Mouse (Mus musculus): ENCODE measurements around the gene Gm28230. TPM values are rescaled to one million over a fixed set of nuclear protein-coding genes. Genes with fewer than 3 reads are reported as not detected.

Gene Gm28230
- polyA plus RNA-seq, 1 experiment from 2014 or later: 0.55 TPM

DNA sequence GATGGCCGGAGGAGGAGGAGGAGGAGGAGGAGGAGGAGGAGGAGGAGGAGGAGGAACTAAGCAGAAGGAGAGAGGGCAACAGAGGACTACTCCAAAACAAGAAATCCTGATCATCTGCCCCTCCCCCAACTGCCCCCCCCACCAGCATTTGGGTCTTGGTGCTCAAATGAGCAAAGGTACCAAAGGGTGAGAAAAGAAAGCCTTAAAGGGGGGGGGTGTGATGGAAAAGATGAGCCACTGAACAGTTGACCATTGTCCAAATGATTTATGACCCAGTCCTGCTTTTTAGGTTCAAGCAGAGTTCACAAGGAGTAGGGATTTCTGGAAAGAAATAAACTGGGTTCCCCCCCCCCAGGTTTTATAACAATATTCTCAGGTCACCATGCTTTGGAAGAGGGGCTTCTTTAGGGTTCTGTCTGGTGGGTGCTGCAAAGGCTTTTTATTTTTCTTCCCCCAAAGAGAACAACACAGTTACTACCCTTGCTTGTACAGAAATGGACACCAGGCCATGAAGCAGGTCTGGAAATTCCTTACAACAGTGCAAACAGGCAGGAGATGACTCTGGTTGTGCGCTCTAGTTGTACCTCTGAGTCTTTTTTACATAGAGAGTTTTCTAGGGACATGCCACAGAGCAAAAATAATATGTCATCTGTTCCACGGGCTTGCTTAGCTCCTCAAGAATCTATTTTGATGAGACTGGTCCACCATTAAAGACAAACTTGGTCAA, 14.9 kb downstream of the Gm28230 start:
- no peak overlapping the region for H3K4me2 ChIP-seq (replicated peaks)
- H3K9me3 ChIP-seq: no peaks in the 10 kb centered on the region
- ATAC-seq: 0 out of 2 replicates have a peak, but pooled peaks have one; percentile 2
- H3K27ac ChIP-seq: no peak overlapping the region
- peaks cover 12% of the 10 kb centered on the region for H3K4me1 ChIP-seq (replicated peaks)
- no peaks in the 10 kb centered on the region for H3K36me3 ChIP-seq
- H3K27me3 ChIP-seq (replicated peaks): peaks cover 79% of the 10 kb centered on the region
- H3K4me3 ChIP-seq (replicated peaks): no peak overlapping the region
- no peak overlapping the region for H3K9ac ChIP-seq
- 60% methylated on average over 2 of the region's 3 CpGs for WGBS

DNA sequence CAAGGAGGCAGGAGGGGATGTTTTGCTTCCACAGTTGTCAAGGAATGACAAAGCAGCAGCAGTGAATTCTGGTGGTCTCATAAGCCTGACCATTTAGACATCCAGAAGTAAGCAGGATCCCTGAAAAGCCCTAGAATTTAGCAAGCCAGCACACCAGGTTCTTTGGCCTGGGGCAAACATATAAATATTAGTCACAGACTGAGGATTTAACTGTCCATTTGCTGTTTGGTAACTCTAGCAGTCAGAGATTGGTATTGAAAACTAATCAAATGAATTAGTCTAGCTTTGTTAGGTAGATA, 15.4 kb downstream of the Gm28230 start:
- no peak overlapping the region for H3K27ac ChIP-seq

DNA sequence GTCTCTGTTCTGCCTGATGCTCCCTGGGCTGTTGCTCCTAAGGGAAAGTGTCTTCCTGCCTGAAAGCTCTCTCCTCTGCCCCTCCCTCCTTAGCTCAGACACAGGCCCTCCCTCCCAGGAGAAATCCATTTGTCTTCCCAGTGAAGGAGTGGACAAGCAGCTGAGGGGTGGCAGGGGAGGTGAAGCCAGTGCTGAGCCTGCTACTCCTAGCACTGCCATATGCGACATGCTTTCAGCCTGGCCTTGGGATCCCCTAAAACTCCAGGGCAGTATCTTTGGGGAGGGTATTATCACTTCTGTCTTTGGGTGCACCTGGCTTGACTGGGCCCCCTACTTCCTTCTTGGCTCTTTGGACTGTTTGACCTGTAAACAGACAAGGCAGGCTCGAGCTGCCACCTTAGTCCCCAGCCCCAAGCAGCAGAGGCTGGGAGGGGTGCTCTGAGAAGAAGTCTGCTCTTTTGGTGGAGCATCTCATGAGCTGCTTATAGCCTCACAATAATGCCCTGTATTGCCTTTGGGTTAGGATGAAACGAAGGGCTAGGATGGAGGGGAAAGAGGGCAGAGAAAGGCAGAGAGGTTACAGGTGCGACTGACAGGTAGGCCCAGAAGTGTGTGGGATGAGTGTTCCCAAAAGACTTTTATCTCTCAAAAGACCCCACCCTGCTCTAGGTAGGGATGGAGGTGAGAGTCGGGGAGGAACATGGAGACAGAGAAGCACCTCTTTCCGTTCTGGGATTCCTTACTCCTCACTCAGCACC, 19.2 kb downstream of the Gm28230 start:
- ATAC-seq: no peak; the same call in 1 of the 2 replicates
- H3K27me3 ChIP-seq (replicated peaks): peaks cover 81% of the 10 kb centered on the region
- WGBS: 25% methylated on average over 6 of the region's 6 CpGs

More for the DNA sequence above, 15.4 kb downstream of the Gm28230 start:
- H3K36me3 ChIP-seq: no peaks in the 10 kb centered on the region
- H3K9ac ChIP-seq: no peak overlapping the region
- no peak for ATAC-seq
- H3K9me3 ChIP-seq: no peaks in the 10 kb centered on the region
- no peak overlapping the region for H3K4me3 ChIP-seq (replicated peaks)
- H3K27me3 ChIP-seq (replicated peaks): peaks cover 79% of the 10 kb centered on the region
- H3K4me2 ChIP-seq (replicated peaks): no peak overlapping the region
- H3K4me1 ChIP-seq (replicated peaks): peaks cover 12% of the 10 kb centered on the region

DNA sequence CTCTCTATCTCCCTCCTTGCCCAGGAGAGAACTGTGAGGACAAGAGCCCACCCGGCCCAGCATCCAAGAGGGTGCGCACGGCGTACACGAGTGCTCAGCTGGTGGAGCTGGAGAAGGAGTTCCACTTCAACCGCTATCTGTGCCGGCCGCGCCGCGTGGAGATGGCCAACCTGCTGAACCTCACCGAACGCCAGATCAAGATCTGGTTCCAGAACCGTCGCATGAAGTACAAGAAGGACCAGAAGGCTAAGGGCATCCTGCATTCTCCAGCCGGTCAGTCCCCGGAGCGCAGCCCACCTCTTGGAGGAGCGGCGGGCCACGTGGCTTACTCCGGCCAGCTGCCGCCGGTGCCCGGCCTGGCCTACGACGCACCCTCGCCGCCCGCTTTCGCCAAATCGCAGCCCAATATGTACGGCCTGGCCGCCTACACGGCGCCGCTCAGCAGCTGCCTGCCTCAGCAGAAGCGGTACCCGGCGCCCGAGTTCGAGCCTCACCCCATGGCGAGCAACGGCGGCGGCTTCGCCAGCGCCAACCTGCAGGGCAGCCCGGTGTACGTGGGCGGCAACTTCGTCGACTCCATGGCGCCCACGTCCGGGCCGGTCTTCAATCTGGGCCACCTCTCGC, 19.9 kb downstream of the Gm28230 start:
- peak overlapping the region; percentile 26 for H3K9ac ChIP-seq
- WGBS: 12% methylated on average over 58 of the region's 58 CpGs
- H3K36me3 ChIP-seq: no peaks in the 10 kb centered on the region
- H3K9me3 ChIP-seq: no peaks in the 10 kb centered on the region
- H3K4me2 ChIP-seq (replicated peaks): peak overlapping the region; percentile 49
- peak overlapping the region; percentile 32; the same call in 1 of the 2 replicates for H3K27ac ChIP-seq
- H3K4me1 ChIP-seq (replicated peaks): peaks cover 12% of the 10 kb centered on the region; the same call in 1 of the 2 replicates
- peaks cover 83% of the 10 kb centered on the region for H3K27me3 ChIP-seq (replicated peaks)
- peak overlapping the region; percentile 27 for H3K4me3 ChIP-seq (replicated peaks)
- 0 out of 2 replicates have a peak, but pooled peaks have one; percentile 24 for ATAC-seq

More for the DNA sequence above, 19.2 kb downstream of the Gm28230 start:
- peak overlapping the region; percentile 27 for H3K4me3 ChIP-seq (replicated peaks)
- 0 out of 2 replicates have a peak overlapping the region, but pooled peaks have one; percentile 26 for H3K9ac ChIP-seq
- no peaks in the 10 kb centered on the region for H3K36me3 ChIP-seq
- H3K9me3 ChIP-seq: no peaks in the 10 kb centered on the region
- peak overlapping the region; percentile 22; the same call in 1 of the 2 replicates for H3K27ac ChIP-seq
- H3K4me2 ChIP-seq (replicated peaks): peak overlapping the region; percentile 49
- H3K4me1 ChIP-seq (replicated peaks): peaks cover 14% of the 10 kb centered on the region

DNA sequence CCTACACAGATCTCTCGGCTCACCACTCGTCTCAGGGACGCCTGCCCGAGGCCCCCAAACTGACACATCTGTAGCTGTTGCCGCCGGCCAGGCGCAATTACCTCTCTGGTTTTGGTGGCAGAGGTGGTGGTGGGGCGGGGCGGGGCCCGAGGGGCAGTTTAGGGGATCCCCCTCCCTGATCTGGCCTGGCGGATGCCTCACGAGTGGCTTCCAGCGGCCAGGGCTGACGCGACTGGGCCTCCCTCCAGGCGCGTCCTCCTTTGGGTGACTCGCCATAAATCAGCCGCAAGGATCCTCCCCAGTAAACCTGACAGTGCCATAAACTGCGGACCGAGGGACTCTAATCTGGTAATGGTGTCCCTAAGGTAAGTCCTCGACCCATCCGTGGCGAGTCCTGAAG, 20.5 kb downstream of the Gm28230 start:
- Histone ChIP-seq H3K9ac (peak overlapping the region; percentile 26; the same call in 1 of the 2 replicates), H3K4me1 (replicated peaks) (peaks cover 12% of the 10 kb centered on the region; the same call in 1 of the 2 replicates), H3K27ac (peak overlapping the region; percentile 32; the same call in 1 of the 2 replicates), H3K27me3 (replicated peaks) (peaks cover 83% of the 10 kb centered on the region), H3K4me2 (replicated peaks) (peak overlapping the region; percentile 49), H3K4me3 (replicated peaks) (peak overlapping the region; percentile 27), H3K36me3 (no peaks in the 10 kb centered on the region), H3K9me3 (no peaks in the 10 kb centered on the region)
- no peak for ATAC-seq
- 18% methylated on average over 24 of the region's 24 CpGs for WGBS

DNA sequence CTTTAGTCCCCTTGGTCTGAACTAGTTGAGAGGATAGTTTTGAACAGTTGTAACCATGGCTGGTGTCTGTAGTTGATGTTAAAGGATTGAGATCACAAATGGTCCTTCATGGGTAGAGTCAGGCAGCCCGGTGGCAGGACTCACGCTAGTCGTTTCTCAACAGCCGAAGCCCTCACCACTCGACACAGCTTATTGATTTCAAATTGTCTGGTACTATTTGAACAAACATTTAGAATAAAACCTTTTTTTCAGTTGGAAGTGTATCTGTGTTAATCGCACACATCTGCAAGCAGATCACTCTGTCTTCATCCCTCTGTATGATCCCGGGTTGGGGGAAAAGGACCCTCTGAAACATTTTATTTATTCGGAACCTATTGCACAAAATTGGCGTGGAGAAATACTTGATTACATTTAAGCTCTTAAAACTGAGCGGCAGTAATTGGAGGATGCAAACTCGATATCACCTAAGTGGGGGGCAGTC, 21.2 kb downstream of the Gm28230 start:
- 47% methylated on average over 11 of the region's 11 CpGs for WGBS
- Histone ChIP-seq H3K27me3 (replicated peaks) (peaks cover 85% of the 10 kb centered on the region), H3K4me1 (replicated peaks) (peaks cover 15% of the 10 kb centered on the region), H3K27ac (no peak overlapping the region), H3K36me3 (no peaks in the 10 kb centered on the region), H3K9ac (no peak overlapping the region), H3K4me2 (replicated peaks) (no peak overlapping the region), H3K9me3 (no peaks in the 10 kb centered on the region), H3K4me3 (replicated peaks) (0 out of 2 replicates have a peak overlapping the region, but pooled peaks have one; percentile 5)
- ATAC-seq: no peak

DNA sequence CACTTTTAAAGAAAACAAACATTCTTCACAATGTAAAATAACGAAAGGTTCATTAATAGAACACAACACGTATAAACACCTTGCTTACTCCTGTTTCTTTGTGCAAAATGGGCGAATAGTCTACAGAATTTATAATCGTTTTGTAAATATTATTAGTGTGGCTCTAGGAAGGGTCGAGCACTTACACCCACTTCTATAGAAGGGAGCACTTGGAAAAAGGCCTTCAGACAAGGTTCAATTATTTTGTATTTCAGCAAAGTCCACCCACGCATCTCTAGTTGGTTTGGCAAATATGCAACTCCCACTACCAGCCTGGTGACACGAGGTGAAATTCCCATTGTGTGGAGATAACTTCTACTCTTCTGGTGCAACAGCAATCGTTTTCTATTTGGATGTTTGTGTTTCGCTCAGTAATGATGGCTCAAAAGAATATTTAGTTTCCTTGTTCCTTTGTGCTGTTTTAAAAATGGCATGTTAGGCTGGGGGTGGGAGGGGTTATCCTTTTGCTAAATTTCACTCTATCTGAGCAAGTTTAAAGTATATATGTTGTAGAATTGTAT, 22.0 kb downstream of the Gm28230 start:
- peaks cover 21% of the 10 kb centered on the region for H3K4me1 ChIP-seq (replicated peaks)
- ATAC-seq: no peak
- no peak overlapping the region for H3K27ac ChIP-seq
- WGBS: 31% methylated on average over 9 of the region's 9 CpGs
- H3K9ac ChIP-seq: no peak overlapping the region
- no peaks in the 10 kb centered on the region for H3K9me3 ChIP-seq
- H3K4me3 ChIP-seq (replicated peaks): no peak overlapping the region
- peaks cover 93% of the 10 kb centered on the region for H3K27me3 ChIP-seq (replicated peaks)
- 0 out of 2 replicates have a peak overlapping the region, but pooled peaks have one; percentile 7 for H3K4me2 ChIP-seq (replicated peaks)
- no peaks in the 10 kb centered on the region for H3K36me3 ChIP-seq

DNA sequence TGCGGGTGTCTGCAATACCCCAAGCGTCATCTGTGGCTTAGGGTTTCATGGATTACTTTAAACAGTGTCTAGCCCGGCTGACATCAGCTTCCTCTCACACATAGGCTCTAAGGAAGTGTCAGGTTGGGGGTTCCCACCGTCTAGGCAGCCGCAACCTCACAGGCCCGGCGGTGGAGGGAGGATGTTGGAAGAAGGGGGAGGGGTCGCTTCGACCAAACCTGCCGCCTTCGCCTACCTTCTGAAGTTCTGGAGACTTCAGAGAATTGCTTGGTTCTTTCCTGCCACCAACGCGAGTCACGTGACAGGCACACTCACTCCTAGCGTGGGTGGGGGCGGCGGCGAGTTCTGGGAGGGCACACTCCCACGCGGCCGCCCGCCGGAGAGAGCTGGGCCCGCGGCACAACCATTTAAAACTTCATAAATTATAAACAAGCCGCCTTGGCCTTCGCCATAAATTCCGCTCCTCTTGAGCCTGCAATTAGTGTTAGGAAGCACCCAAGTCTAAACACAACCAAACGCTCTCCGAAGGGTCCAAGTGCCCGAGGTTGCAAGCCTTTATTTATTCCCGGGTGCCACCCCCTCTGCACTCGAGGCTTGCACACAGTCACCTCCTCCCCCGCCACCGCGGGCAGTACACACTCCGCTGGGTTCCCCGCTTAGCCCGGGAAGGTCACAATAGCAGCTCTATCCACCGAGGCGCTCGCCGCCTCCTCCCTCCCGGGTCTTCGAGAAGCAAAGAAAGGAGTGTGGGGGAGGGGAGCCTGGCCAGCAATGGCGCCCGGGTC, 23.0 kb downstream of the Gm28230 start:
- Histone ChIP-seq H3K4me1 (replicated peaks) (peaks cover 21% of the 10 kb centered on the region), H3K4me2 (replicated peaks) (peak overlapping the region; percentile 67), H3K4me3 (replicated peaks) (peak overlapping the region; percentile 29), H3K36me3 (no peaks in the 10 kb centered on the region), H3K9ac (peak overlapping the region; percentile 9; the same call in 1 of the 2 replicates), H3K27me3 (replicated peaks) (peaks cover 89% of the 10 kb centered on the region), H3K27ac (0 out of 2 replicates have a peak overlapping the region, but pooled peaks have one; percentile 9), H3K9me3 (no peaks in the 10 kb centered on the region)
- WGBS: under 1% methylated on average over 47 of the region's 47 CpGs
- ATAC-seq: peak; percentile 61

DNA sequence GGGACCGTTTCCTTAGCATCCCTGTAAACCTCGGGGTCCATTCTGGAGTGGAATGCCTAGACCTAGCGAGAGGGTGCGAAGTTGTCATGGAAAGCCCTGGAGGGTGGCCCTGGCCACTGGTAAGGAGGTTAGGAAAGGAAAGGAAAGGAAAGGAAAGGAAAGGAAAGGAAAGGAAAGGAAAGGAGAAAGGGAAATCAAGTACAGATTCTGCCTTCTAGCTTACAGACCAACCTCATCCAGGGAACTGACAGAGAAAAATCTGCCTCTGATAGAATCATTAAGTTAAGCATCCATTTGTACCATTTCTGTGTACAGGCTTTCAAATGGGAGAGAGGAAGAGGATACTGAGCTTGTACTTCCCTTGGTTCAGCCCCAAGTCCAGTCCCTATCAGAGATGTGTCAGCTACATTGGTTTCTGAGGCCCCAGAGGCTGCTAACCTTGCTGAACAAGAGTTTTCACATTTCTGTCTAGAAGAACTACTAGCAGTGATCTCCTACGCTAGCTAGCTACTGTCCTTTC, 24.3 kb downstream of the Gm28230 start:
- whole genome bisulfite sequencing: 44% methylated on average over 5 of the region's 5 CpGs
- H3K9ac ChIP-seq: no peak overlapping the region

DNA sequence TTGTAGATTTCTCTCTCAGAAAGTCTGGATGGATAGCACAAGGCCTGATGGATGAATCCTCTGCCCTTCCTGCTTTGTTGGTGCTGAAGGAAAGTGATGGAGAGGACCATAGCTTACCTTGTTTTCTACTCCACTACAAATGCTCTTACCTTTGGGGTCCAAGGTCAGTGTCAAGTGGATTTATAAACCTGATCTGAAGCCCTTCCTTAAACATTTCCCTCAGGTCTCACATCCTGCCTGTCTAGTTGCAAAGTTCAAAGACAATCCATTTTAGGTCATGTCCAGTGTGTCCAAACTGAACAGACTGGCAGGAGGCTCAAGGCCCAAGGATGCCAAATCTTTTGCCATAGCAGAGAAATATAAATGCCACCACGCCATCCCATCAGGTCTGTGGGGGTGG, 25.3 kb downstream of the Gm28230 start:
- WGBS: 85% methylated on average over 1 of the region's 1 CpGs
- no peak overlapping the region for H3K27ac ChIP-seq
- no peaks in the 10 kb centered on the region for H3K9me3 ChIP-seq
- no peak for ATAC-seq
- peaks cover 21% of the 10 kb centered on the region for H3K4me1 ChIP-seq (replicated peaks)
- H3K36me3 ChIP-seq: no peaks in the 10 kb centered on the region
- no peak overlapping the region for H3K4me3 ChIP-seq (replicated peaks)
- H3K4me2 ChIP-seq (replicated peaks): no peak overlapping the region
- H3K9ac ChIP-seq: no peak overlapping the region
- H3K27me3 ChIP-seq (replicated peaks): peaks cover 70% of the 10 kb centered on the region

More for the DNA sequence above, 24.3 kb downstream of the Gm28230 start:
- no peak for ATAC-seq
- H3K36me3 ChIP-seq: no peaks in the 10 kb centered on the region
- H3K4me2 ChIP-seq (replicated peaks): no peak overlapping the region
- no peak overlapping the region for H3K27ac ChIP-seq
- no peaks in the 10 kb centered on the region for H3K9me3 ChIP-seq
- no peak overlapping the region for H3K4me3 ChIP-seq (replicated peaks)
- H3K4me1 ChIP-seq (replicated peaks): peaks cover 21% of the 10 kb centered on the region
- H3K27me3 ChIP-seq (replicated peaks): peaks cover 80% of the 10 kb centered on the region

Measured in intestine, embryonic 15.5 days (tissue).